Mouse (Mus musculus): ENCODE results near the gene Efcab2.
"Not testable (repeated sequence)": the region's sequence is repeated elsewhere in the genome, so short reads cannot be mapped to it uniquely, and the experiment has no call there.

- not testable (repeated sequence) for TF ChIP-seq POLR2A (IDR thresholded peaks at IDR 0.05; ENCODE audit: borderline replicate concordance, control insufficient read depth, low read depth, low read length); CTCF (IDR thresholded peaks at IDR 0.05; ENCODE audit: control insufficient read depth, insufficient read depth, low read length)
These were observed 7.5 kb downstream of the Efcab2 start for GRCm38 (mm10) chr1:178413367-178413766.
